Mouse (Mus musculus) spleen, adult 2 months (tissue): ENCODE measurements at regions not wholly inside any gene's neighbourhood (a gene's known extent, or its start where the extent isn't known, plus 50 kb on each side); places are given as distances from the start of the nearest gene placed in this dataset.

ENCODE experiments used
- CTCF ChIP-seq: fragments of 200-500 bp; IDR thresholded peaks from 2 replicates; pipeline ENCODE4 v1.5.1; 2011; ENCODE audit warnings: mild to moderate bottlenecking, inconsistent platforms; ENCODE audit not compliant: insufficient read depth, insufficient read length, insufficient replicate concordance; ENCODE audit errors: extremely low read depth
- POLR2A ChIP-seq: fragments of 200-500 bp; IDR thresholded peaks from 2 replicates; pipeline ENCODE4 v1.6.1; 2011; ENCODE audit warnings: low read depth, low read length, inconsistent platforms

DNA sequence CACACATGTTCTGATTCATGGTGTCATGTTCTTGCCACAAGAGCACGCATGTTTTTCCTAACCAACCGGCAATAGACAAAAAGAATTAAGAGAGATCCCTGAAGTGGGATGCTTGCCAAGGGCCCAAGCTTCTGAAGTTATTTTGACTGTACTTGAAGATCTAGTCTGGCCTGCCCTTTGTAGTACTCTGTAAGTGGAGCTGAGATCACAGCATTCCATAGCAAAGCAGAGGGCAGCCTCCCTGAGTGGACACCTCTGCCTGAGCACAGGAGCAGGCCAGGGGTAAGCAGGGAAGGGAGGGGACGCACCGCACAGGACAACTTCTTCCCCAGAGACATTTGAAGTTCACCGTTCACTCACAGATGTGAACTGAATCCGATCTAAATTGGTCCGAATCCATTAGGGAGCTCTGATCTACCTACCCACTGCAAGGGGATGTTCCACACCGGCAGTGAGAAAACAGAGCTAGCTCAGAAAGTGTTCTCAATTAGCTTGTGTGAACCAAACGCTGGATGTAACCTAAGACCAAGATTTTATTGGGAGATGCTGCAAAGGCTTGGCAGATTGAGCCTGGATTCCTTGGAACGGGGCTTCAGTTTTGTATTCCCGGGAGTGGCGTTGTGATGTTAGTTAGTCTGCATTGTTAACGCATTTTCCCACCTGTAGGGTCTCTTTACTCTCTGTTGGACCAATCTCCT lies 88.3 kb upstream of the Tspan5 start:
- no peak for TF ChIP-seq POLR2A
- no peak for TF ChIP-seq CTCF
